Mouse (Mus musculus) lung, adult 2 months (tissue): ENCODE measurements around the gene Tradd.

ENCODE experiments used
- CTCF ChIP-seq: fragments of 200-500 bp; IDR thresholded peaks from 2 replicates; pipeline ENCODE4 v1.5.1; 2011; ENCODE audit warnings: mild to moderate bottlenecking, low read length, control low read depth; ENCODE audit not compliant: insufficient read depth
- POLR2A ChIP-seq: fragments of 200-500 bp; IDR thresholded peaks from 2 replicates; pipeline ENCODE4 v1.6.1; 2011; ENCODE audit warnings: low read depth, mild to moderate bottlenecking, control low read depth, low read length, borderline replicate concordance; ENCODE audit errors: extremely low read depth

DNA sequence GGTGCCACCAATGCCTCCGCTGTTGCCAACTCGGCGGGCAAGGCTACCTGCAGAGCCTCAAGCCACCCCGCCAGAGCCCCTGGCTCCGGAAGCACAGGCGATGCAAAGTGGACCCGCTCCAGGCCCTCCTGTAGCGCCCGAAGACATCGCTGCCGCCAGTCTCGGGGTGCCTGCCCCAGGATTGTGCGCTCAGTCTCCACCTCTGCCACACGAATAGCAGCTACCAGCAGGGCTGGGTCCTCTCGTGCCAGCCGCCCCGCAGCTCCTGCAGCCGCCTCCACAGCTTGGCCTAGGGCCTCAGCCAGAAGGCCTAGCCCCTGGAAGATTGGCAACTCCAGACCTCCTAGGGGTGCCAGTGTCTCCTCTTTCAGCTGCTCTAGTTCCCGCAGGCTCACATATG, 29.0 kb upstream of the Tradd start:
- no peak for TF ChIP-seq POLR2A
- no peak for TF ChIP-seq CTCF
